Mouse (Mus musculus) heart, postnatal 0 days (tissue): ENCODE measurements around the gene Map4k4. TPM values are rescaled to one million over a fixed set of nuclear protein-coding genes. Genes with fewer than 3 reads are reported as not detected.

Experiments used
- ATAC-seq: fragments of 200-750 bp; cut with Nextera tagmentation; 2 replicates; pipeline ENCODE4 v1.8.0; 2017; ENCODE audit warnings: low read depth, moderate number of reproducible peaks, moderate library complexity; ENCODE audit not compliant: insufficient read depth
- DNase-seq: peaks from one replicate; pipeline ENCODE4 v3.0.0-alpha.2; 2016; ENCODE audit warnings: low spot score
- H3K27ac ChIP-seq: fragments of 300-500 bp; sonication (generic); 2 replicates; pipeline ENCODE4 v1.5.1; 2014; ENCODE audit warnings: low read depth, mild to moderate bottlenecking
- H3K27me3 ChIP-seq: fragments of 300-500 bp; sonication (generic); 2 replicates; pipeline ENCODE4 v1.6.1; 2014; ENCODE audit warnings: low read length, mixed read lengths; ENCODE audit not compliant: control insufficient read depth, insufficient read depth
- H3K36me3 ChIP-seq: fragments of 300-500 bp; sonication (generic); replicated peaks from 2 replicates; pipeline ENCODE4 v1.6.1; 2014; ENCODE audit warnings: low read length, mixed read lengths; ENCODE audit not compliant: control insufficient read depth, insufficient read depth
- H3K4me1 ChIP-seq: fragments of 300-500 bp; sonication (generic); 2 replicates; pipeline ENCODE4 v1.6.1; 2014; ENCODE audit warnings: antibody characterized with exemption; ENCODE audit not compliant: control insufficient read depth, insufficient read depth
- H3K4me2 ChIP-seq: fragments of 300-500 bp; sonication (generic); 2 replicates; pipeline ENCODE4 v1.6.1; 2014; ENCODE audit warnings: low read depth, mild to moderate bottlenecking, low read length, moderate library complexity
- H3K4me3 ChIP-seq: fragments of 300-500 bp; sonication (generic); 2 replicates; pipeline ENCODE4 v1.5.1; 2014; ENCODE audit warnings: low read depth, low read length
- H3K9ac ChIP-seq: fragments of 300-500 bp; sonication (generic); replicated peaks from 2 replicates; pipeline ENCODE4 v1.6.1; 2014; ENCODE audit warnings: low read depth, low read length, mixed read lengths
- H3K9me3 ChIP-seq: fragments of 300-500 bp; sonication (generic); replicated peaks from 2 replicates; pipeline ENCODE4 v1.6.1; 2016; ENCODE audit warnings: low read length; ENCODE audit not compliant: control insufficient read depth
- CTCF ChIP-seq: IDR thresholded peaks from 2 replicates; pipeline ENCODE4 v1.5.1; 2016; ENCODE audit warnings: antibody characterized with exemption, control low read depth, low read depth
- EP300 ChIP-seq: IDR thresholded peaks from 2 replicates; pipeline ENCODE4 v1.6.1; 2016; ENCODE audit warnings: antibody characterized with exemption, low read depth
- WGBS: fragments of 180-500 bp; shearing (Covaris S2); extraction: QIAGEN DNeasy Blood & Tissue Kit; methylation state at CpG from one replicate; pipeline ENCODE4 v1.1.7; 2014; 5-methylcytosine and 5-hydroxymethylcytosine counted together
- polyA plus RNA-seq: library from polyadenylated mRNA; unstranded; fragments of >200 nt; fragmentation: Nextera tagmentation; extraction: Ambion mirVana; gene quantifications from 2 replicates; pipeline ENCODE4 v1.2.1, GENCODE M21; 2015
- total RNA-seq: library from RNA; depleted of rRNA; stranded (reverse); fragments of >200 nt; gene quantifications from 2 replicates; pipeline ENCODE4 v1.2.3, GENCODE M21; 2014; ENCODE audit warnings: low replicate concordance

Gene Map4k4
- total and polyA plus RNA-seq, 2 experiments from 2014 or later: 17.4 to 129 TPM

GRCm38 (mm10) chr1:39893153-39893880, 7.4 kb upstream of the Map4k4 start:
- H3K4me3 ChIP-seq: no peak overlapping the region
- H3K27ac ChIP-seq: no peak overlapping the region
- peaks cover 14% of the 10 kb centered on the region; the same call in 1 of the 2 replicates for H3K4me1 ChIP-seq
- 84% methylated on average over 11 of the region's 11 CpGs for WGBS
- H3K36me3 ChIP-seq: no peaks in the 10 kb centered on the region
- no peak overlapping the region for H3K9ac ChIP-seq
- no peak overlapping the region for H3K4me2 ChIP-seq
- ATAC-seq: no peak
- H3K27me3 ChIP-seq: no peaks in the 10 kb centered on the region
- no peak for TF ChIP-seq EP300
- no peak for TF ChIP-seq CTCF
- no peak for DNase-seq
- H3K9me3 ChIP-seq: no peaks in the 10 kb centered on the region

- Histone ChIP-seq H3K27ac (no peak overlapping the region), H3K36me3 (no peaks in the 10 kb centered on the region), H3K9ac (no peak overlapping the region), H3K4me2 (no peak overlapping the region), H3K9me3 (no peaks in the 10 kb centered on the region), H3K4me1 (peaks cover 12% of the 10 kb centered on the region; the same call in 1 of the 2 replicates), H3K4me3 (no peak overlapping the region), H3K27me3 (no peaks in the 10 kb centered on the region)
- ATAC-seq (peak; percentile 57; the same call in 1 of the 2 replicates), DNase-seq (peak; percentile 36)
- WGBS: 22% methylated on average over 2 of the region's 2 CpGs
- no peak for TF ChIP-seq CTCF
- TF ChIP-seq EP300: no peak
Measured at GRCm38 (mm10) chr1:39895097-39895496, 5.6 kb upstream of the Map4k4 start.

GRCm38 (mm10) chr1:39895506-39895905, 5.2 kb upstream of the Map4k4 start:
- H3K9ac ChIP-seq: no peak overlapping the region
- no peak for TF ChIP-seq EP300
- TF ChIP-seq CTCF: no peak
- peaks cover 12% of the 10 kb centered on the region; the same call in 1 of the 2 replicates for H3K4me1 ChIP-seq
- DNase-seq: no peak
- H3K9me3 ChIP-seq: no peaks in the 10 kb centered on the region
- ATAC-seq: no peak
- H3K36me3 ChIP-seq: no peaks in the 10 kb centered on the region
- 18% methylated on average over 2 of the region's 2 CpGs for WGBS
- H3K4me3 ChIP-seq: no peak overlapping the region
- H3K27me3 ChIP-seq: no peaks in the 10 kb centered on the region
- no peak overlapping the region for H3K27ac ChIP-seq
- H3K4me2 ChIP-seq: no peak overlapping the region

GRCm38 (mm10) chr1:39896581-39896980, 4.1 kb upstream of the Map4k4 start:
- no peak for TF ChIP-seq CTCF
- no peak for TF ChIP-seq EP300

GRCm38 (mm10) chr1:39898686-39899085, 2.0 kb upstream of the Map4k4 start:
- H3K9ac ChIP-seq: no peak overlapping the region
- no peak overlapping the region for H3K4me2 ChIP-seq
- DNase-seq: no peak
- TF ChIP-seq CTCF: no peak
- no peak for TF ChIP-seq EP300
- no peaks in the 10 kb centered on the region for H3K9me3 ChIP-seq
- no peak overlapping the region for H3K27ac ChIP-seq
- no peak for ATAC-seq
- H3K27me3 ChIP-seq: no peaks in the 10 kb centered on the region
- H3K36me3 ChIP-seq: no peaks in the 10 kb centered on the region
- no peak overlapping the region for H3K4me3 ChIP-seq
- peaks cover 23% of the 10 kb centered on the region for H3K4me1 ChIP-seq
- WGBS: 67% methylated on average over 4 of the region's 4 CpGs

More at GRCm38 (mm10) chr1:39896581-39896980, 4.1 kb upstream of the Map4k4 start:
- DNase-seq (peak; percentile 5), ATAC-seq (no peak)
- Histone ChIP-seq H3K9me3 (no peaks in the 10 kb centered on the region), H3K9ac (no peak overlapping the region), H3K27me3 (no peaks in the 10 kb centered on the region), H3K36me3 (no peaks in the 10 kb centered on the region), H3K4me3 (no peak overlapping the region), H3K4me2 (no peak overlapping the region), H3K4me1 (peaks cover 12% of the 10 kb centered on the region; the same call in 1 of the 2 replicates), H3K27ac (no peak overlapping the region)
- WGBS: 60% methylated on average over 2 of the region's 2 CpGs
